Mouse (Mus musculus) cerebellum, postnatal 25 days (tissue): Measurements from ENCODE around the gene Vcp.
A peak's percentile ranks its signal among the peaks of the same experiment; 100 is the strongest.

Experiments
- DNase-seq, 2 experiments: peaks; one replicate each; pipeline ENCODE4 v3.0.0; 2021; ENCODE audit warnings: mixed read lengths in 2 of 2

Gene Vcp

GRCm38 (mm10) chr4:42944185-42944584, 56.1 kb downstream of the Vcp start:
- no peak for DNase-seq

- no peak for DNase-seq
Observed at GRCm38 (mm10) chr4:42943341-42943740, 57.0 kb downstream of the Vcp start.

GRCm38 (mm10) chr4:42941396-42941795, 58.9 kb downstream of the Vcp start:
- DNase-seq = no peak

- DNase-seq = peak in 1 of 2 experiments; percentile 58
Observed at GRCm38 (mm10) chr4:42933630-42934029, 66.7 kb downstream of the Vcp start.

GRCm38 (mm10) chr4:42932229-42932969, 67.9 kb downstream of the Vcp start:
- DNase-seq = no peak
